Mouse (Mus musculus) heart, adult 11 months (tissue): Measurements from ENCODE around the gene Limd1.
A peak's percentile ranks its signal among the peaks of the same experiment; 100 is the strongest.

Source experiments
- DNase-seq: peaks from one replicate; pipeline ENCODE4 v3.0.0; 2022

The Limd1 gene

GRCm38 (mm10) chr9:123483598-123483997 is 5.1 kb downstream of the Limd1 start:
- DNase-seq = no peak

GRCm38 (mm10) chr9:123484830-123485229 is 6.3 kb downstream of the Limd1 start:
- DNase-seq = peak; percentile 90

- DNase-seq = peak; percentile 92
Observed at GRCm38 (mm10) chr9:123485561-123485960, 7.1 kb downstream of the Limd1 start.

- DNase-seq = peak; percentile 90
Observed at GRCm38 (mm10) chr9:123486635-123487034, 8.1 kb downstream of the Limd1 start.

GRCm38 (mm10) chr9:123489073-123489472 is 10.6 kb downstream of the Limd1 start:
- DNase-seq = peak; percentile 93

- peak; percentile 94 for DNase-seq
Observed at GRCm38 (mm10) chr9:123489727-123490343, 11.3 kb downstream of the Limd1 start.

- DNase-seq = peak; percentile 98
Observed at GRCm38 (mm10) chr9:123490930-123491329, 12.4 kb downstream of the Limd1 start.

GRCm38 (mm10) chr9:123491917-123492585 is 13.5 kb downstream of the Limd1 start:
- DNase-seq = peak; percentile 95

GRCm38 (mm10) chr9:123496665-123497064 is 18.2 kb downstream of the Limd1 start:
- DNase-seq = peak; percentile 88

GRCm38 (mm10) chr9:123497906-123498305 is 19.4 kb downstream of the Limd1 start:
- DNase-seq = peak; percentile 88

- peak; percentile 67 for DNase-seq
Observed at GRCm38 (mm10) chr9:123500480-123500879, 22.0 kb downstream of the Limd1 start.

GRCm38 (mm10) chr9:123503171-123503834 is 24.8 kb downstream of the Limd1 start:
- DNase-seq = peak; percentile 85

GRCm38 (mm10) chr9:123504325-123504724 is 25.8 kb downstream of the Limd1 start:
- peak; percentile 95 for DNase-seq

GRCm38 (mm10) chr9:123505598-123505997 is 27.1 kb downstream of the Limd1 start:
- peak; percentile 79 for DNase-seq

GRCm38 (mm10) chr9:123506270-123507146 is 28.0 kb downstream of the Limd1 start:
- DNase-seq = peak; percentile 61

- peak; percentile 90 for DNase-seq
Observed at GRCm38 (mm10) chr9:123507380-123507779, 28.9 kb downstream of the Limd1 start.

- peak; percentile 77 for DNase-seq
Observed at GRCm38 (mm10) chr9:123508986-123509385, 30.5 kb downstream of the Limd1 start.

- peak; percentile 80 for DNase-seq
Observed at GRCm38 (mm10) chr9:123509638-123510604, 31.4 kb downstream of the Limd1 start.

- DNase-seq = peak; percentile 83
Observed at GRCm38 (mm10) chr9:123510926-123511325, 32.4 kb downstream of the Limd1 start.

GRCm38 (mm10) chr9:123512482-123512881 is 34.0 kb downstream of the Limd1 start:
- peak; percentile 92 for DNase-seq

- peak; percentile 84 for DNase-seq
Observed at GRCm38 (mm10) chr9:123515087-123515486, 36.6 kb downstream of the Limd1 start.
